Mouse (Mus musculus) embryonic facial prominence, embryonic 14.5 days (tissue): ENCODE measurements around the gene Barhl1. TPM values are rescaled to one million over a fixed set of nuclear protein-coding genes. Genes with fewer than 3 reads are reported as not detected.
A peak's percentile ranks its signal among the peaks of the same experiment; 100 is the strongest.

Experiments
- ATAC-seq: fragments of 200-750 bp; cut with Nextera tagmentation; 2 replicates; pipeline ENCODE4 v1.8.0; 2017; ENCODE audit warnings: low read depth, moderate number of reproducible peaks, moderate TSS enrichment
- DNase-seq: peaks from one replicate; pipeline ENCODE4 v3.0.0-alpha.2; 2015; ENCODE audit warnings: low spot score
- H3K27ac ChIP-seq: fragments of 300-500 bp; sonication (generic); replicated peaks from 2 replicates; pipeline ENCODE4 v1.5.1; 2014; ENCODE audit warnings: low read depth, mild to moderate bottlenecking, low read length, moderate library complexity
- H3K27me3 ChIP-seq: fragments of 300-500 bp; sonication (generic); replicated peaks from 2 replicates; pipeline ENCODE4 v1.6.1; 2014; ENCODE audit warnings: low read length; ENCODE audit not compliant: control insufficient read depth, insufficient read depth
- H3K36me3 ChIP-seq: fragments of 300-500 bp; sonication (generic); 2 replicates; pipeline ENCODE4 v1.6.1; 2014; ENCODE audit warnings: low read length, mixed read lengths; ENCODE audit not compliant: control insufficient read depth, insufficient read depth
- H3K4me1 ChIP-seq: fragments of 300-500 bp; sonication (generic); 2 replicates; pipeline ENCODE4 v1.6.1; 2014; ENCODE audit warnings: antibody characterized with exemption, low read length; ENCODE audit not compliant: control insufficient read depth, insufficient read depth
- H3K4me2 ChIP-seq: fragments of 300-500 bp; sonication (generic); 2 replicates; pipeline ENCODE4 v1.6.1; 2014; ENCODE audit warnings: low read depth, mild to moderate bottlenecking, low read length, moderate library complexity, mixed read lengths
- H3K4me3 ChIP-seq: fragments of 300-500 bp; sonication (generic); 2 replicates; pipeline ENCODE4 v1.5.1; 2014; ENCODE audit warnings: low read depth, mild to moderate bottlenecking, low read length
- H3K9ac ChIP-seq: fragments of 300-500 bp; sonication (generic); 2 replicates; pipeline ENCODE4 v1.6.1; 2014; ENCODE audit warnings: low read depth, mild to moderate bottlenecking, low read length, moderate library complexity, mixed read lengths
- H3K9me3 ChIP-seq: fragments of 300-500 bp; sonication (generic); 2 replicates; pipeline ENCODE4 v1.6.1; 2016; ENCODE audit warnings: low read length; ENCODE audit not compliant: control insufficient read depth
- WGBS: fragments of 180-500 bp; shearing (Covaris S2); extraction: QIAGEN DNeasy Blood & Tissue Kit; methylation state at CpG from one replicate; pipeline ENCODE4 v1.1.7; 2014; 5-methylcytosine and 5-hydroxymethylcytosine counted together
- polyA plus RNA-seq: library from polyadenylated mRNA; unstranded; fragments of >200 nt; fragmentation: Nextera tagmentation; extraction: Ambion mirVana; gene quantifications from 2 replicates; pipeline ENCODE4 v1.2.1, GENCODE M21; 2014

Gene Barhl1
- polyA plus RNA-seq, 1 experiment from 2014 or later = 0.11 TPM

- ATAC-seq = no peak
- 6% methylated on average over 17 of the region's 22 CpGs for WGBS
Measured at GRCm38 (mm10) chr2:28915104-28915738, 1.2 kb downstream of the Barhl1 start.

GRCm38 (mm10) chr2:28914121-28914520, 2.3 kb downstream of the Barhl1 start:
- WGBS = 0% methylated on average over 2 of the region's 2 CpGs
- Histone ChIP-seq H3K4me3 (no peak overlapping the region), H3K9ac (no peak overlapping the region), H3K27ac (no peak overlapping the region), H3K4me2 (no peak overlapping the region), H3K36me3 (no peaks in the 10 kb centered on the region), H3K9me3 (no peaks in the 10 kb centered on the region), H3K27me3 (peaks cover 100% of the 10 kb centered on the region), H3K4me1 (no peaks in the 10 kb centered on the region)
- ATAC-seq = no peak
- DNase-seq = no peak

More at GRCm38 (mm10) chr2:28915104-28915738, 1.2 kb downstream of the Barhl1 start:
- no peak overlapping the region for H3K4me2 ChIP-seq
- DNase-seq = no peak
- H3K36me3 ChIP-seq = no peaks in the 10 kb centered on the region
- H3K4me3 ChIP-seq = no peak overlapping the region
- peaks cover 98% of the 10 kb centered on the region for H3K27me3 ChIP-seq
- no peak overlapping the region for H3K9ac ChIP-seq
- H3K27ac ChIP-seq = no peak overlapping the region
- no peaks in the 10 kb centered on the region for H3K4me1 ChIP-seq
- no peaks in the 10 kb centered on the region for H3K9me3 ChIP-seq

GRCm38 (mm10) chr2:28912961-28913360, 3.5 kb downstream of the Barhl1 start:
- WGBS = 4% methylated on average over 4 of the region's 4 CpGs
- DNase-seq (no peak), ATAC-seq (no peak)
- Histone ChIP-seq H3K27me3 (peaks cover 100% of the 10 kb centered on the region), H3K27ac (no peak overlapping the region), H3K9me3 (no peaks in the 10 kb centered on the region), H3K9ac (no peak overlapping the region), H3K36me3 (no peaks in the 10 kb centered on the region), H3K4me2 (no peak overlapping the region), H3K4me3 (no peak overlapping the region), H3K4me1 (peaks cover 6% of the 10 kb centered on the region; the same call in 1 of the 2 replicates)

- Histone ChIP-seq H3K4me2 (no peak overlapping the region), H3K4me1 (peaks cover 7% of the 10 kb centered on the region; the same call in 1 of the 2 replicates), H3K9ac (no peak overlapping the region), H3K27ac (no peak overlapping the region), H3K4me3 (no peak overlapping the region), H3K27me3 (peaks cover 100% of the 10 kb centered on the region), H3K36me3 (no peaks in the 10 kb centered on the region), H3K9me3 (no peaks in the 10 kb centered on the region)
- ATAC-seq (no peak), DNase-seq (no peak)
- WGBS = under 1% methylated on average over 33 of the region's 33 CpGs
Measured at GRCm38 (mm10) chr2:28912039-28912700, 4.3 kb downstream of the Barhl1 start.

- ATAC-seq (no peak), DNase-seq (no peak)
- Histone ChIP-seq H3K36me3 (no peaks in the 10 kb centered on the region), H3K4me3 (0 out of 2 replicates have a peak overlapping the region, but pooled peaks have one; percentile 2), H3K9ac (no peak overlapping the region), H3K4me1 (peaks cover 7% of the 10 kb centered on the region; the same call in 1 of the 2 replicates), H3K27me3 (peaks cover 100% of the 10 kb centered on the region), H3K27ac (no peak overlapping the region), H3K4me2 (no peak overlapping the region), H3K9me3 (no peaks in the 10 kb centered on the region)
- 1% methylated on average over 41 of the region's 44 CpGs for WGBS
Measured at GRCm38 (mm10) chr2:28911331-28912038, 5.0 kb downstream of the Barhl1 start.

GRCm38 (mm10) chr2:28910877-28911276, 5.6 kb downstream of the Barhl1 start:
- no peak overlapping the region for H3K4me2 ChIP-seq
- DNase-seq = no peak
- H3K4me1 ChIP-seq = peaks cover 7% of the 10 kb centered on the region; the same call in 1 of the 2 replicates
- no peak overlapping the region for H3K27ac ChIP-seq
- ATAC-seq = no peak
- 3% methylated on average over 3 of the region's 3 CpGs for WGBS
- H3K4me3 ChIP-seq = no peak overlapping the region
- peaks cover under 1% of the 10 kb centered on the region; the same call in 1 of the 2 replicates for H3K36me3 ChIP-seq
- H3K27me3 ChIP-seq = peaks cover 96% of the 10 kb centered on the region
- H3K9me3 ChIP-seq = no peaks in the 10 kb centered on the region
- no peak overlapping the region for H3K9ac ChIP-seq

GRCm38 (mm10) chr2:28909818-28910710, 6.4 kb downstream of the Barhl1 start:
- H3K27ac ChIP-seq = no peak overlapping the region
- ATAC-seq (no peak), DNase-seq (no peak)
- H3K4me1 ChIP-seq = peaks cover 7% of the 10 kb centered on the region; the same call in 1 of the 2 replicates
- no peak overlapping the region for H3K4me2 ChIP-seq
- H3K9ac ChIP-seq = no peak overlapping the region
- 7% methylated on average over 25 of the region's 25 CpGs for WGBS
- H3K9me3 ChIP-seq = no peaks in the 10 kb centered on the region
- peaks cover 9% of the 10 kb centered on the region; the same call in 1 of the 2 replicates for H3K36me3 ChIP-seq
- peak overlapping the region; percentile 8; the same call in 1 of the 2 replicates for H3K4me3 ChIP-seq
- peaks cover 88% of the 10 kb centered on the region for H3K27me3 ChIP-seq
